Mouse (Mus musculus) lung, postnatal 0 days (tissue): ENCODE data around the gene Irf6.

Experiments
- CTCF ChIP-seq: IDR thresholded peaks from 2 replicates; pipeline ENCODE4 v1.5.1; 2016; ENCODE audit warnings: antibody characterized with exemption, mild to moderate bottlenecking
- EP300 ChIP-seq: IDR thresholded peaks from 2 replicates; pipeline ENCODE4 v1.6.1; 2016; ENCODE audit warnings: antibody characterized with exemption, mild to moderate bottlenecking, control low read depth

GRCm38 (mm10) chr1:193112093-193112492 is 40.8 kb upstream of the Irf6 start:
- TF ChIP-seq CTCF (no peak), EP300 (no peak)
